Mouse (Mus musculus) macrophage (primary cell): ENCODE results near the gene Bcar3. TPM values are rescaled to one million over a fixed set of nuclear protein-coding genes. Genes with fewer than 3 reads are reported as not detected.

Experiments
- H3K27ac ChIP-seq: fragments of 350-480 bp; formaldehyde crosslinking; 2 replicates; pipeline ENCODE4 v1.9.0; 2021
- H3K36me3 ChIP-seq: fragments of 350-480 bp; formaldehyde crosslinking; 2 replicates; pipeline ENCODE4 v1.9.0; 2021; ENCODE audit errors: inconsistent target
- H3K4me3 ChIP-seq: fragments of 350-480 bp; formaldehyde crosslinking; 2 replicates; pipeline ENCODE4 v1.9.0; 2021; ENCODE audit errors: inconsistent target
- H3K79me2 ChIP-seq: fragments of 350-480 bp; formaldehyde crosslinking; 2 replicates; pipeline ENCODE4 v1.9.0; 2021; ENCODE audit errors: inconsistent target
- polyA plus RNA-seq: library from polyadenylated mRNA; stranded (reverse); fragments of 250-400 nt; gene quantifications from 3 replicates; pipeline ENCODE4 v1.2.4, GENCODE M21; 2018; ENCODE audit warnings: inconsistent platforms

Gene Bcar3
- polyA plus RNA-seq, 1 experiment from 2014 or later: 14.2 TPM

- Histone ChIP-seq H3K4me3 (no peak overlapping the region), H3K36me3 (no peaks in the 10 kb centered on the region), H3K27ac (peak overlapping the region; percentile 72), H3K79me2 (peaks cover 44% of the 10 kb centered on the region)
Observed at GRCm38 (mm10) chr3:122577360-122577759, 283.4 kb downstream of the Bcar3 start.

Other genes starting within 250 kb of the Bcar3 start
- gene Abca4, start 249.7 kb upstream of the Bcar3 start, polyA plus RNA-seq: not detected in 3 replicates
- gene Gclm, start 48.6 kb upstream of the Bcar3 start, polyA plus RNA-seq: 50.5 to 96.3 TPM (median 94.0 TPM) in 3 replicates
- 38.3 to 104 TPM (median 55.9 TPM) in 3 replicates for gene Dnttip2, start 19.7 kb upstream of the Bcar3 start, polyA plus RNA-seq